Mouse (Mus musculus) fibroblast of lung, adult 2 months (primary cell): ENCODE data around the gene Gabrb3.
"Not testable (repeated sequence)": the region's sequence is repeated elsewhere in the genome, so short reads cannot be mapped to it uniquely, and the experiment has no call there.

Experiments
- DNase-seq: peaks from one replicate; pipeline ENCODE4 v3.0.0-alpha.2; 2011; ENCODE audit warnings: low read depth

The Gabrb3 gene

DNA sequence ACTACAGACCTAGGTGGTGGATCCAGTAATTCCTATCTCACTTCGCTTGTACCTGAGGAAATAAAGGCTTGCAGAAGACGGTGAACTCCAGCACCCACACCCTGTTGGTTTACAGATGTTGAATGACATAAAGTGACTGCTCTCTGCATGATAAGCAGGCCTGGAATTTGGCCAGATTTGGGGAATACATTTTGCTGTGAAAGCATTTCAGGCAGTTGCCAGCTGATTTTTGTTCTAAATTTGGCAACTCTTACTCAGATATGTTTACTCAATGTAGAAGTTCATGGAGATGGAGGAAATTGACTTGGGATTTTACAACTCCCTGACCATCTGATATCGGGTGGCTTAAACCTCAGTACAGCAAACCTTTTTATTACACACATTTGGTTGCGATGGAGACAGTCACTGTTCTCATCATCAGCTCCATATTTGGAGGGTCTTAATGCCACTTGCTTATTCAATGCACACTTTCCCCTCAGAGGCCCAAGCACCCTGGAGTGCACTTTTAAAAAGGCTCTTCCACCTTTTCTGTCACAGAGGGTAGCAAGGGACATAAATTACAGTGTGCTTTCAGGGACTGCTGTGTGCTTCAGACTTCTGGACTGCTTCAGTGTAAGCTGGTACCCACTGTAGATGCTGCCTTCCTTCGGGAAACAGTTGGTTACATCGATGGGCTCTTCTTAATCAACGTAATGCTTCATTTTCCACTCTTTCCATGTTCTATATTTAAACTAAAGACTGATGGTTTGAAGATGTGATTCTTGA lies 287.7 kb downstream of the Gabrb3 start:
- DNase-seq, result no peak

DNA sequence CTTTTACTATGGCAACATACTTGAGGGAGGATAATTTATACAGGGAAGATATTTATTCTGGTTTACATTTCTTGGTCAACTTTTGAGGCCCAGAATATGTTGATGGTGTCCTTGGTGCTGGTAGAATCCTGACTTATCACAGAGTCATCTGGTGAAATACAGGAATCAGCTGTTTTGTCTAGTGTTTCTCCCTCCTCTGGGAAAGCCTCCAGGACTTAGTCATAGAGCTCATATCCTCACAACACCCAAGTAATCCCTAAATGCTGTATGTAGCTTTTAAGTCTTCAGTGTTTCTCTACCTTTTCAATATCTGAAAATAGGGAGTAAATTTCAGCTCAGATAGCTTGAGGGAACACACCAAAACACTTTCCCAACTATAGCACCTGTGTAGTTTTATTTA lies 292.2 kb downstream of the Gabrb3 start:
- no peak for DNase-seq

- DNase-seq, result no peak
These were observed 327.3 kb downstream of the Gabrb3 start for GRCm38 (mm10) chr7:57746836-57747235.

- DNase-seq, result no peak
These were observed 341.0 kb downstream of the Gabrb3 start for GRCm38 (mm10) chr7:57760466-57760865.

DNA sequence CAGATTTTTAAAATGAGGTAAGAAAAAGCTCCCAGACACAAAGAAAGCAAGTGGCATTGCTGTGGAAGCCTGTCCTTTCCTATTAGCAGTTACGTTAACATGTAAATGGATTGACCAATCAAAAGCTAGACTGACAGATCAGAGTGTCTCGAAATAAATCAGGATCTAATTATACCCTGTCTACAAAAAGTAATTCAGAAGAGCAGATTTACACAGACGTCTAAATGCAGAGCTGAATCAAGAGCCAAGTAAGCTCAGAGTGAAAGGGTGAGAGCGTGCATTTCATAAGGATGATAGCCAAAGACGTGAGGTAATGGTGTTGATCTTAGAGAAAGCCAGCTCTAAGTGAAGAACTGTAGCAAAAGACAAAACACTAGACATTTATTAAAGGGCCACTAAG lies 359.3 kb downstream of the Gabrb3 start:
- no peak for DNase-seq

GRCm38 (mm10) chr7:57786102-57786501 lies 366.6 kb downstream of the Gabrb3 start:
- not testable (repeated sequence) for DNase-seq

DNA sequence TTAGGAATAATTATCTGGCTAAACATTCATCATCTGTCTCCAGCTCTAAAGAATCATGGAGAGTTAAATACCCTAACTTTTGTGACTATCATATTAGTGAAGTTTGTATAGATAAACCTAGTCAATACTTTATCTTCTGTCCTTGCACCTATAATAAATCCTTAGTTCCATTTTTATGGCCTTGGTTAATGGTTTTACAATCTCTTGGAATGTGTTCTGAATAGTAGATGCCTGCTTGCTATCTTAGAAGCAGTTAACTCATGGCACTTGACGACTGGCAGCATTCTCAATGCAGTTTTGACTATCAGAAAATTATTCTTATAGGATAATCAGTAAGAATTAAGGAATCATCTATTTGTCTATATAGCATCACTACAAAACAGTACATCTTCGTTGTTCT lies 368.0 kb downstream of the Gabrb3 start:
- DNase-seq, result no peak

GRCm38 (mm10) chr7:57803266-57803665 lies 383.8 kb downstream of the Gabrb3 start:
- no peak for DNase-seq

DNA sequence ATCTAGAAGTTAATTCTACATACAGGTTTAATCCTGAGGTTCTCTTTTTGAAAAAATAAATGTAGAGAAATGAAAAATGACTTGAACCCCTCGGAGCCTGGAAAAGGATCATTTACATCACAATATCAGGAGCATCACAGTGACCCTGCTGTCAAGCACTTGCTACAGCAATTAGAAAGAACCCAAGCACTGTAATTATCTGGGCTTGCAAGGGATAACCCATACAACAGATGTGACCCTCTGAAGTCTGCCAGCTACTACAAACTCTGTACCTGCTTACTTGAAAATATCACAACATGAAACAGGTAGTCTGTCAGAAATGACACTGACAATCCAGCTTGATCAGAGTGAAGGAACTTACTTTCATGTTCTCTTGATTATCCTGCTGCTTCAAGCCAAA lies 394.2 kb downstream of the Gabrb3 start:
- DNase-seq, result no peak

- DNase-seq, result no peak
These were observed 422.9 kb downstream of the Gabrb3 start for GRCm38 (mm10) chr7:57842383-57842896.

DNA sequence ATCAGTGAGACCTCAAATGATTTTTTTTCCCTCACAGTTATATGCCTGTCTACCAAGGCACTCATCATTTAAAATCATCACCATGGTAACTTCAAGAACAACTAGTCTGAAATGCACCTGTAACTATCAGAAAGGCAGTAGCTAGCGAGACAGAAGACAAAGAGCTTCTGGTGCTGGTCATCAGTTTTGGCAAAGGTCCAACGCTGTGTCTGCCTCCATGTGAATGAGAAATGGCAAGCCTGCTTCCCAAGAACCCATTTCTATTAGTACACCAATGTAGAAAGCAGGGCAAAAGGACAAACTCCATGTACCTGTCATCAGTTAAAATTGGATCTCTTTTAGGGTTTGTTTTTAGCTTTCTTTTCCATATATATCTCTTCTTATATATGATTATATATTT lies 448.5 kb downstream of the Gabrb3 start:
- no peak for DNase-seq
